Mouse (Mus musculus) cerebellum, adult 2 months (tissue): ENCODE measurements around the gene Grm7.

Experiments used
- CTCF ChIP-seq: fragments of 200-500 bp; IDR thresholded peaks from 2 replicates; pipeline ENCODE4 v1.5.1; 2011; ENCODE audit warnings: low read depth, mild to moderate bottlenecking, control low read depth, low read length, moderate library complexity, borderline replicate concordance; ENCODE audit not compliant: insufficient read depth
- POLR2A ChIP-seq: fragments of 200-500 bp; IDR thresholded peaks from 2 replicates; pipeline ENCODE4 v1.6.1; 2011; ENCODE audit warnings: low read length, control low read depth, borderline replicate concordance; ENCODE audit not compliant: insufficient read depth

GRCm38 (mm10) chr6:111499542-111499941 lies 854.2 kb downstream of the Grm7 start:
- TF ChIP-seq CTCF (no peak), POLR2A (no peak)
